Mouse (Mus musculus): ENCODE results near the gene Ccdc134.

Ccdc134 gene

DNA sequence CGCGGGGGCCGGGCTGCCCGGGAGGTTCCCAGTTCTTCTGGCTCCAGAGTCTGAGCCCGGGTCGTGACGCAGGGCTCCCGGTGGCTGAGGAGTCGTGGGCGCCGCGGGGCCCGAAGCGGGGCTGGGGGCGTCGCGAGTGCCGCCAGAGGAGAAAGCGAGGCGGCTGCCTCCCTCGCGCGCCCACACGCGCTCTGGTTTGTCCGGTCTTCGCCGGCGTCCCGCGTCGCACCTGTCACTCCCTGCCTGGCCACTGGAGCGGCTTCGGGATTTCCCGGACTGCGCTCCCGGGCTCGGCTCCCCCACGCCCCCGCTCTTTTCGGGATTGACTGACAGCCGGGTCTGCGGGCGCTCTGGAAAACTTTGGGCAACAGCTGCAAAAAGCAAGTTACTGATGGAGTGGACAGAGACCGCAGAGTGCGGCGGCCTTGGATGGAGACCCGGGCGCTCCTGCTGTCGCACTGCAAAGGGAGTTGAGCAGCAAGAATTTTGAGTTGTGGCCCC is 19.9 kb downstream of the Ccdc134 start:
- peak in 1 of 2 experiments; percentile 53 for DNase-seq (ENCODE audit: low spot score in 2 of 2)

DNA sequence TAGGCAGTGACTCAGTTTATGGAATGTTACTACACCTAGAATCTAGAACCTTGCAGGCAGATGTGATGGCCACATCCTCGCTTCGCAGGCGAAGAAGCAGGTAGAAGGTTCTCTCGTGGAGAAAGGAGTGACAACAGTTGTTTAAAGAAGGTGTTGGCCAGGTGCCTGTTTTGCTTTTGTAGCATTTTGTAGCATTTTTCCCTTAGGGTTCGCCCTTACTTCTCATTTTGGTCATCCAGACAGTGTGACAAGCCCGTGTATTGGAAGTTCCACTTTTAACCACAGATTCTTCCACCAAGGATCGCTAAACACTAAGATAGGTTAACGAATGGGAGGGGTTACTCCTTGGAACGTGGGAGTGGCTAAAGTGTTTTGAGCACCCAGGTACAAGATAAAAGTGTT is 20.8 kb downstream of the Ccdc134 start:
- no peak for DNase-seq (ENCODE audit: low spot score in 2 of 2)

DNA sequence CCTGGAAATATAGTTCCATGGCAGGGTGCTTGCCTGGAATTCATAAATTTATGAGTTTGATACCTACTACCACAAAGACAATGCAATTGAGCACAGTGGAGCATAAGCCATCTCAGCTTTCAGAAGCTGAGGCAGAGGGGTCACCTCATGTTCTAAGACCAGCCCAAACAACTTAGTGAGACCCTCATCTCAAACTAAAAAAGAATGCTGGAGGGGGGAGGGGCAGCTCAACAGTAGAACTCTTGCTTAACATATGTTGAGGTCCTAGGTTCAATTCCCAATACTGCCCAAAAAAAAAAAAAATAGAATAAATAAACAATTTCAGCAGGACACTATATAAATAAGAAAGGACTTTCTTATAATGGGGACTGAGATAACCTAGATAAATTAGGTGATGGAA is 22.3 kb downstream of the Ccdc134 start:
- DNase-seq (ENCODE audit: low spot score in 2 of 2) = no peak

DNA sequence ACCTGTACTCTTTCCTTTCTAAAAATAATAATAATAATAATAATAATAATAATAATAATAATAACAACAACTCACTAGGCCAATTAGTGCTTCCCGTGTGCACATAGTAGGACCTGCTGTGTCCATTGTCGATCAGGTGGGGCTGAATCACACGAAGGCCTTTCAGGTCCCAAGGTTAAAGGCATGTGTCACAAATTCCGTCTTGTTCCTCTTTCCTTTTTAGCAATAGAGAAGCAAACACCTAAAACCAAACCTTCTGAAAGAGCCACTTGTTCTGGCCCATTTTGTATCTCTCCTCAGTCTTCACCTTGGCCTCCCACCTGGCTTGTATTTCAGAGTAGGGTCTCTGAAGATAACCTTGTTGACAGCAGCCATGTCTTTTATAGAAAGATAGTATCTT is 23.5 kb downstream of the Ccdc134 start:
- no peak for DNase-seq (ENCODE audit: low spot score in 2 of 2)

DNA sequence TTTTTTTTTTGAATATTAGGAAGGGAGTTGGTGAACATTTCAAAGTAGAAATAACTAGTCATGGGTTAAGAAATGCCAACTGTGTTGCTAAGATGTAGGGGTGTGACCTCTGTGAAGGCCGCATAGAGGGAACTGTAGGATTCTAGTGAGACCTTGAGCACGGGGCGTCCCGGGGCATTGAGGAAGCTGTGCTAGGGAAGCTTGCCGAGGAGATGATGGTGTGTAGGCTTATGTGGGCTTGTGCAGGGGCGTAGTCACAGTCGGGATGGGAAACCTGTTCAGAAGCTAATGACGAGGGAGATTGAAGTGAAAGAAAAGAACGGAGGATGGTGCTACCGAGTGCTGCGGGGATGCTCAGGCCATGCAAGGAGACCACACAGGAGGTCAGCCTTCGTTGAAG is 24.3 kb downstream of the Ccdc134 start:
- no peak for DNase-seq (ENCODE audit: low spot score in 2 of 2)

DNA sequence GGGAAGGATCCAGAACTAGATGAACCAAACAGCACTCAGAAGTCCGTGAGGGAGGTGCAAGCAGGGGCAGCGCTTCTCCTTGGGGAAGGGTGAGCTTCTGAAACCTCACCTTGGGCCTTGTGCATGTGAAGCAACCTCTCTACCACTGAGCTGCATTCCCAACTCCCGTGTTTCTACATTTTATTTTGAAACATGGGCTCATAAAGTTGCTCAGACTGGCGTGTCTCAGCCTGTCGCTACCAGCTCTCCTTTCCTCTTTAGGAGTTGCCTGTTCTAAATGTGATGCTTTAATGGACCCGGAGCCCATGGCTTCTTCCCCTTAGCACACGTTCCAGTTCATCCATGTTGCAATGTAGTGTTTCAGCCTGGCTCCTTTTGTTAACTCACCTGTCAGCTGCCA is 24.7 kb downstream of the Ccdc134 start:
- DNase-seq (ENCODE audit: low spot score in 2 of 2) = no peak

DNA sequence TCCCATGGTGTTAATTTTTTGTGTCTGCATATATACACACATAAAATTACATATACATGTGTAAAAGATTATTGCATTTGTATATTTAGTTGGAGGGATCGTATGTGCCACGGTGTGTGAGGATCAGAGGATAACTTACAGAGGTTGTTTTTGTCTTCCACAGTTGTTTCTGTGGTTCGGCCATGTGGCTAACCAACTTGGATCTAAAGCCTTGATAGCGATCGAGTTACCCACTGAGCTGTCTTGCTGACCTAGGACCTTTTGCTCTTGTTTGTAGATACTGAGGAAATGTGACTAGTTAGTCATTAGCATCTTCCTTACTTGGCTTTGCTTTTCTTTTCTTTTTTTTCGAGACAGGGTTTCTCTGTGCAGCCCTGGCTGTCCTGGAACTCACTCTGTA is 28.6 kb downstream of the Ccdc134 start:
- DNase-seq (ENCODE audit: low spot score in 2 of 2) = no peak

DNA sequence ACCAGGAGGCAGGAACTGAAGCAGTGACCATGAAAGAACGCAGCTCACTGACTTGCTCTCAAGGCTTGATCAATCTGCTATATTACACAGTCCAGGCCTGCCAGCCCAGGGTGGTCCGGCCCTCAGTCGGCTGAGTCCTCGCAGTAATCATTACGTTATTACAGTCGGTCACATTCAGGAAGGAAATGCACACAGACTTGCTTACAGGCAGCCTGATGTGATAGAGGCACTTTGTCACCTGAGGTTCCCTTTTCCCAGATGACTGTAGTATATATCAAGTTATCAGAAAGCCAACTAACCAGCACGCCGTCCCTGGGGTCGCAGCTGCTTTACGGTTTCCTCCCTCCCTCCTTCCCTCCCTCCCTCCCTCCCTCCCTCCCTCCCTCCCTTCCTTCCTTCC is 29.2 kb downstream of the Ccdc134 start:
- no peak for DNase-seq (ENCODE audit: low spot score in 2 of 2)

DNA sequence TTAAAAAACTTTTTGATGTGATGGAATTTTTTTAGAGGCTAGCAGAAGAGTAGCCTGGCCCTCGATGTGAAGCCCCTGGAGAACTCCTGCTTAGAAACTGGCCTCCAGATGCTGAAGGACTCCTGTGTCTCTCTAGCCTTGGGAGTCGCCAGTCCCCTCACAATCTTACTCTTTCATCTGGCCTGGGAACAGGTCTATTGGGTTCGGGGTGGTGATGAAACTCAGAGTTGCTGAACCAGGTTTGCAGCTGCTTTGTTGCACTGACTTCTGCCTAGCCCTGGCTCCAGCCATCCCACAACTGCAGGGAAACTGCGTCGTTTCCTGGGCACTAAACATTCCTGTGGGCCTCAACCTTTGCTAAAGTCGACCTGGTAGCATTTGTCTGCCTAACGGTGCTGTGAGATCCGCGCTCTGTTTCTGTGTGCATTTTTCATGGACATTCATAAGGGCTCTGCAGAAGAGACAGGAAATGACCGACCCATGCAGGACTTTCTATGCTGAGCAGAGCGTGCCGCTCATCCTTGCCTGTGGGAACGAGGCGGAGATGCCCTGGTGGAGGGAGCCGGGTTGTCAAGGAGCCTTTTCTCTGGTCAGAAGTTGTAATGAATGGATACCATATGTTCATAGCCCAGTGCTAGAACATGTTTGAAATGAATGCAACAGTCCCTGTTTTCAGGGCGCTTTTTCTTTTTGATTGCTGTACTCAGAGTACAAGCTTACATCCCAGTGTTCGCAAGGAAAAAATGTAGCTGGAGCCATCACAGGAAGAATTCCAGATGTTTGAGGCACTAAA is 30.7 kb downstream of the Ccdc134 start:
- DNase-seq (ENCODE audit: low spot score in 2 of 2) = no peak

DNA sequence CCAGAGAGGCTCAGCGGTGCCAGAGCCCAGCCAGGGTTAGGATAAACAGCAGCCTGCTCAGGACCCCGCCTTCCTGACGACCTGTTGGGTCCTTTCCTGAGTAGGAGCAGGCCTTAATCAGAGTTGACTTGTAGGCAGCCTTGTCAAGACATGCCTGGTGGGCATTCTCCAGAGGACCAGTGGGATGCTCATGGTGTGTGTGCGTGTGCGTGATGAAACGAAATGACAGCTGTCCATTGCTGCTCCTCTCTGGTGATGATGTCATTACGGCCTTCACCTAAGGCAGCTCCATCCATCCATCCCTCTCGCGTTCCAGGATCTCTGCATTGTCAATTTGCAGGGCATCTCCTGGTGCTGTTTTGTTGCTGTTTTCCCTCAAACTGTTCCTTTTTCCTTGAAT is 31.7 kb downstream of the Ccdc134 start:
- DNase-seq (ENCODE audit: low spot score in 2 of 2) = no peak

DNA sequence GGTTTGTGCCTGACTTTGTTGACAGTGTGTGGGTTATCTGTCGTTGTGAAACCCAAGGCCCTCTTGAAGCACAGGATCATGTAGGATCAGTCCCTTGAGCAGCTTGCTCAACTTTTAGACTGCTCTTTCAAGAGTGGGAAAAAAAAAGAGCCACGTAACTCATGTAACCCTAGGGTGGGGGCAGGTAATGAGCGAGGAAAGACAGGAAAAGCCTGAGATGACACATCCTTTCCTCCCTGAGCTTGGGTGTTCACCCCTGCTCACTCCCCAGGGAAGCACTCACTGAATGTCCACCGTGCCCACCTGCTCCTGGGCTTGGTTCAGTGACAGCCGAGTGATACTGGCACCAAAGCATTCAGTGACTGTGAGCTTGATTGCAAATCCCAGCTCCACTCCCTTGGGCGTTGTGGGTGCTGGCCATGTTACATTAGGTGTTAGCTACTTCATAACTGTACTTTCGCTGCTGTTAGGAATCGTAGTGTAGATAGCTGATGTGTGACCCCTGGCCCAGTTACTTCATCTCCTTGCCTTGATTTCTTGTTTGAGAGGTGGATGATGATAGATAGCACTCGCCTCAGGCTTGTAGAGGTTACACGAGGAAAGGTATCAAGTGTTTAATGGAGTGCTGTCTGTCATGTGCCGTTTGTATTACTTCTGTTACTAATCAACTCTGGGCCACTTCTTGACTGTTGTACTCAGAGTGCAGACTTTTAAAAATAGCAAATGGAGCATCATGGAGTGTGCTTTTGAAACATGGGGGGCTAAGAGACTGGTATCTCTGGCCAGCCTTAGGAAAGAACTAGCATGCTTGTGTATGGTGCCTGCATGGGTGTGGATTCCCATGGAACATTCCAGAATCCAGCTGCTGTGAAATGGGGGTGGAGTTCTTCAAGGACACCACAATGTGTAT is 33.3 kb downstream of the Ccdc134 start:
- DNase-seq (ENCODE audit: low spot score in 2 of 2) = no peak

DNA sequence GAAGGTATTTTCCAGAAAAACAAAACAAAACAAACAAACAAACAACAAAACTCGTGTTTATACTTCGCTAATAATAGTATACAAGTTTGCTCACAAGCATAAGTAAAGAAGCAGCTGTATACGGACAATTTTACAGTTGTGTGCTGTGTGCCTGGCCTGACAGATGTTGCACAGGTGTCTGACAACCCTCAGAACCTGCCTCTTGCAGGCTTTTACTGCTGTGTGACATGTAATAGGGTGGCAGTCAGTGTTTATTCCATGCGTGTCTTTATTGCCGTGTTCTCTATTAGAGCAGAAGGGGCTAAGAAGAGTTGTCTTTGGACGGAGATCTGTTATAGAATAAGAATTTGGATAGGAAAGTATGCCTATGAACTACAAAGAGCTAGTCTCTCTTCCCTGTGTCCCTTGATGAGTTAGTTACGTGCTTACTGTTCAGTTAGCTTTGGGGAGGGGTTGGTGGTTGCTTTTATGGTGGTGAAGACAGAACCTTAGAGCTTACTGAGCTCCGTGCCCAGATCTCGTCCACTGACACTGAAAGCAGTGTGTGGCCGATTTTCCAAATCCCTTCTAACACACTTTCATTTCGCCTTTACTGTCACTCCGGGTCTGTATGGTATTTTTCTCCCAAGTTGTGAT is 34.4 kb downstream of the Ccdc134 start:
- DNase-seq (ENCODE audit: low spot score in 2 of 2) = no peak

DNA sequence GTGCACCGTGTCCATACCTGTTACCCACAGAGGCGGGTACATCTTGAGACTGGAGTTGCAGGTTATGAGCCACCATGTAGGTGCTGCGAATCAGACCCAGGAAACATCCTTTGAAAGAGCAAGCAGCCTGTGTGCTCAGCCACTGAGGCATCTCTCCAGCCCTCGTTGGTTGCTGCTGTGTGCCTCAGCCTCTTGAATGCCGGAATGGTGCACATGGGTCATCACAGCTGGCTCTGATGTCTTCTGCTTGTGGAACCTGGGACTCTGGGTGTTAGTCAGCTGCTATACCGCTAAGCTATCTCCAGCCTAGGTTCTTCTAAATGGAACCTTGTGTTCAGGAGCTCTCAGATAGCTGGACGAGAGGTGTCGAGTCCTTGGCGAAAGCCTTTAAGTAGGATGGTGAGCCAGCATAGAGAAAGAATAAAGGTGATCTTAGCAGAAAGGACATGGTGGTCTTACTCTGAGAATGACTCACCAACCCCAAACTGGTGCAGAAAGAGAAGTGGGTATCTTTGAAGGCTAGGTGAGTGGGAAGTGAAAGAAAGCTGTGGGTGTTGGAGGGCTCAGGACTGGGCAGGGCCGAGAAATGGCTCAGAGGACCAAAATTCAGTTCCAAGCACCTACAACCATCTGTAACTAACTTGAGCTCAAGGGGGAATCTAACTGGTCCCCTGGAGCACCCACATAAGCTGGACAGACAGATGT is 35.8 kb downstream of the Ccdc134 start:
- no peak for DNase-seq (ENCODE audit: low spot score in 2 of 2)

DNA sequence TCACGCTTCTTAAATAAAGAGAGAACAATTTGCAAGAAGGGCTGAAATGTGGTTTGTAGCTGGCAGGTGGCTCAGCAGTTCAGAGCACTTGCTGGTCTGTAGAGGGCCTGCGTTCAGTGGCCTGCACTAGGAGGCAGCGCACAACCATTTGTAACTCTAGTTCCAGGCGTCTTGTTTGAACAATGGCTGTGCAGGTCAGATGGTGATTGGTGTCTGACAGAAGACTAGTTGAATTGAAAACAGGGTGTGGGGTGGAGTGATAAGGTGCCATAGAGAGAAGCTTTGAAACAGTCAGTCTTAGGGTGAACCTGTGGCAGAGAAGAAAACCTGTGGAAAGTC is 36.3 kb downstream of the Ccdc134 start:
- DNase-seq (ENCODE audit: low spot score in 2 of 2) = no peak

DNA sequence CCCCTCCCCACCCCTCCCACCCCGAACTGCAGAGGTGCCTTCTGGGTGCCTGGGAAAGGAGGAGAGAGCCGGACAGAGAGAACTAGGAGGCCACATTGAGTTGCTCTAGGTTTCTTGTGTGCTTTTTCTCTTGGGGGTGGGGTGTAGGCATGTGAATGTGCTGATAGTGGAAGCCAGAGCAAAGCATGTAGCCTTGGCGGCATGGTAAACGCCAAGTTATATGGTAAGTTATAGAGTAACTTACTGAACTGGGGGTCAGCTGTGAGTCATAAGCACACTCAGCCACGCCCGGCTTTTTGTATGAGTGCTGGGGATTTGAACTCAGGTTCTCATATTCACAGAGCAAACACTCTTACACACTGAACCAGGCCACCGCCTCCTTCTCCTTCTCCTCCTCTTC is 36.8 kb downstream of the Ccdc134 start:
- no peak for DNase-seq (ENCODE audit: low spot score in 2 of 2)

DNA sequence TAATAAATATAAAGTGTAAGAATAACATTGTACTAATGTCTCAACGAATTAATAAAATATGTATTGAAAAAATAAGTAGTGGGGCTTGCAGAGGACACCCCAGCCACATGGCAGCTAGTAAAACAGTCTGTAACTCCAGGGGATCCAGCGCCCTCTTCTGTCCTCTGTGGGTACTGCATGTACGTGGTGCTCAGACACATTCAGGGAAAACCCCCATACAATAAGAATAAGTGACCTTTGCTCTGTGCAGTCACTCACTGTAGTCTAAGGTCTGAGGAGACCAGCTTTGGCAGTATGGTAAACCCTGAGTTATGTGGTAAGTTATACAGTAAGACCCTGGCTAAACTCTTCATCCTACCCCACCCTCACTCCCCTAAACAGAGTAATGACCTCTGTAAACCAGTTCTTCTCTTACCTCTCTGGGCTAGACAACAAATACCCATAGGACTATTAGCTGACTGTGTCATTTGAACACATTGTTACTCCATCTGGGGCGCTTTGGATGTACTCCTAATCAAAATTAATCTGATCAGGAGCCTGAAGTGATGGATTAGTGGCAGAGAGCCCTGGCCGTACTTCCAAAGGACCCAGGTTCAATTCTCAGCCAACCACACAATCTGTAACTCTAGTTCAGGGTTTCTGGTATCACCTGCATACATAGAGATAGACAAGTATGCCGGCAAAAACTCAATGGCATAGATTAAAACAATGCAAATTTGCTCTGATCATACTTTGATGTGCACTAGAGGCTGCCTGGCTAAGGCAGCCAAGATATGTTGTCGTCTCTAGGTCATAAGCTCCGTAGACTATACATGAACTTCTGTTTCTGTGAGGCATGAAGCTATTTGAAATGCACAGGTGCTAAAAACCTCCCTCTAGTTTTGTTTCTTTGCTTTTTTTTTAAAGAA is 37.9 kb downstream of the Ccdc134 start:
- peak in 1 of 2 experiments; percentile 83 for DNase-seq (ENCODE audit: low spot score in 2 of 2)

DNA sequence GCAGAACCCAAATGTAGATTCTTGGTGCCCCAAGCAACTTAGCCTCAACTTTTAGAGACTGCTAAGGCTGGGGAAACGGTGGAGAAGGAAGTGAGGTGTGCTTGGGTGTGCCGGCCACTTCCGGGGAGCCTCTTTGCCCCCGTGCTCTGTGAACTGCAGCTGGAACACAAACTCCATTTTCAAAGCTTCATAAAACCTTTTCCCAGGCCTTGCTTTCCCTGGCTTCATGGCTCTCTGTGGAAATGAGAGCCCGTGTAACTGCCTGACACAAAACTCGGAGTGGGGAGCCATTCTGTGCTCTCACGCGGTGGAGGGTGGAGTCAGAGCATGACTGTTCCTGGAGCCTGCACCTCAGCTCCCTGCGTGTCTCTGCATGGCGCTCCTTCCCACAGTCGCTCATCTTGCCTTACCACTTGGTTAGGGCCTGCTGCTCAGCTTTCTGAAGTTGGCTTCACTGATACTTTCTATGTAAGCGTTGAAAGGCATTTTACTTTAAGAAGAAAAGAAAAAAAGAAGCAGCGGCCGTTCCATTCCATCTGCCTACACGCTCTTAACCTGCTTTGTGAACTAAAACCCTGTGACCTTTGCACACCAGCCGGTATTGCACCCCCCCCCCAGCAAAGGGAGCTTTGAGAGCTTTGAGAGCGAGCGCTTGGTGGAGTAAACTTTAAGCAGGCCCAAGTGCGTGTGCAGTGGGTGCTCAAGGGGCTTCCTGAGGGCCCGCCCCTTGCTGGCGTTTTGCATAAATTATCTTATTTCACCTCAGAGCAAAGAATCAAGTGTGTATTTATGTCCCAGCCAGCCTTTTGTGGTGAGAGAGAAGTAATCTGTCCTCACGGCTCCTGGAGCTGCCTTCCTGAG is 38.7 kb downstream of the Ccdc134 start:
- no peak for DNase-seq (ENCODE audit: low spot score in 2 of 2)

DNA sequence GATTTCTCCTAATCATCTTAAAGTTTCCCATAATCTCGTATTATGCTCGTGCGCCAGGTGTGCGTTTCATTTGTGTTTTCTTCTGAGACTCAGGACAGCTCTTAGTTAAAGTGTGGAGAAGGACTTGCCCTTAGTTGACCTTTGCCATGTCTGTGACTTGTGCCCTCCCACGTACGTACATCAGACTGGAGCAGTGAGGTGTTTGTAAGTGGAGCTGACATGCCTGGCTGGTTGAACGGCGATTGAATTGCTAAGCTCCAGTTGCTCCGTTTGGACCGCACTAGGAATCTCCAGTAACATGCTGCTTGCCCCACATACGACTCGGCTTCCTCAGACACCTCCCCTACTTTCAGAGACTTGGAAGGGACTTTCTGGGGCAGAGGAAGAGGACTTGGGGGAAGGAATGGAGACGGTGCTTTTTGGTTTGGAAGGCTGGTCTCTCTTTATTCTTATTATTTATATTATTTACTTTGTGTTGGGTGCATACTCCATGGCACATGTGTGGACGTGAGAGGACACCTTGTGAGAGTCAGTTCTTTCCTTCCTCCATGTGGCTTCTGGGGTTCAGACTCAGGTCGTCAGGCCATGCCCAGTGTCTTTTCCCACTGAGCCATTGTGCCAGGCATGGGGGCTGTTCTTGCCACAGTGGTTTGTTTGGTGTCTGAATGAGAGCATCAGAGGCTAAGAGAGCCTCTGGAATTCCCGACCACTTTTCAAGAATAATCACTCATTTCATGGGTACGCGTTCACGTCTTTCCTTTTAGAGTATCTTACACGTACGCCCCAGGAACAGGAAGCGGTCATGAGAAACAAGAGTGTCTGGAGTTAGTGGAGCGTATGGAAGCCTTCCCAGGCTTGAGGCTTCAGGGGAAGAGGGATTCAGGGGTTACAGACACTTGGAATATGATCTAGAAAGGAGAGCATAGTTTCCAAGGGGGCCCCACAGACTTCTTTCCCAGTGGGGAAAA is 39.8 kb downstream of the Ccdc134 start:
- DNase-seq (ENCODE audit: low spot score in 2 of 2) = no peak

DNA sequence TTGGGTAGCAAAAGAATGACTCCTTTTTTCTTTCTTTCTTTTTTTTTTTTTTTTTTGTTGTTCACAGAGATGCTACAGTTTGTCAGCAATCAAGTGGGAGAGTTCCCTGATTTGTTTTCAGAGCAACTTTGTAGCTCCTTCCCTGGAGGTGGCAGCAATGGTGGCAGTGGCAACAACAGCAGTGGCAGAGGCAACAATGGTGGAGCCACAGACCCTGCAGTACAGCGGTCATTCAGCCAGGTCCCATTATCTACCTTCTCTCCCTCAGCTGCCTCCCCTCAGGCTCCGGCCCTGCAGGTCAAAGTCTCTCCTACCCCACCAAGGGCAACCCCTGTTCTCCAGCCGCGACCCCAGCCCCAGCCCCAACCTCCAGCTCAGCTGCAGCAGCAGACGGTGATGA is 41.9 kb downstream of the Ccdc134 start:
- DNase-seq (ENCODE audit: low spot score in 2 of 2) = no peak
